Mouse (Mus musculus) embryonic facial prominence, embryonic 15.5 days (tissue): ENCODE measurements around the gene Cfb. TPM values are rescaled to one million over a fixed set of nuclear protein-coding genes. Genes with fewer than 3 reads are reported as not detected.

ENCODE experiments used
- ATAC-seq: fragments of 200-750 bp; cut with Nextera tagmentation; 2 replicates; pipeline ENCODE4 v1.8.0; 2017; ENCODE audit warnings: low read depth, moderate TSS enrichment; ENCODE audit not compliant: insufficient number of reproducible peaks, low FRiP score, low TSS enrichment
- H3K27ac ChIP-seq: fragments of 300-500 bp; sonication (generic); replicated peaks from 2 replicates; pipeline ENCODE4 v1.5.1; 2015; ENCODE audit warnings: mild to moderate bottlenecking, inconsistent platforms
- H3K27me3 ChIP-seq: fragments of 300-500 bp; sonication (generic); 2 replicates; pipeline ENCODE4 v1.6.1; 2015; ENCODE audit warnings: inconsistent platforms
- H3K36me3 ChIP-seq: fragments of 300-500 bp; sonication (generic); 2 replicates; pipeline ENCODE4 v1.6.1; 2015; ENCODE audit warnings: mild to moderate bottlenecking, inconsistent platforms
- H3K4me1 ChIP-seq: fragments of 300-500 bp; sonication (generic); 2 replicates; pipeline ENCODE4 v1.6.1; 2015; ENCODE audit warnings: inconsistent platforms
- H3K4me2 ChIP-seq: fragments of 300-500 bp; sonication (generic); replicated peaks from 2 replicates; pipeline ENCODE4 v1.6.1; 2015; ENCODE audit warnings: mild to moderate bottlenecking, inconsistent platforms
- H3K4me3 ChIP-seq: fragments of 300-500 bp; sonication (generic); replicated peaks from 2 replicates; pipeline ENCODE4 v1.5.1; 2015; ENCODE audit warnings: mild to moderate bottlenecking, inconsistent platforms
- H3K9ac ChIP-seq: fragments of 300-500 bp; sonication (generic); 2 replicates; pipeline ENCODE4 v1.6.1; 2015; ENCODE audit warnings: inconsistent platforms
- H3K9me3 ChIP-seq: fragments of 300-500 bp; sonication (generic); replicated peaks from 2 replicates; pipeline ENCODE4 v1.6.1; 2016; ENCODE audit warnings: inconsistent platforms
- WGBS: fragments of 180-500 bp; shearing (Covaris S2); methylation state at CpG from one replicate; pipeline ENCODE4 v1.1.7; 2015; 5-methylcytosine and 5-hydroxymethylcytosine counted together
- polyA plus RNA-seq: library from polyadenylated mRNA; unstranded; fragments of >200 nt; fragmentation: Nextera tagmentation; extraction: Ambion mirVana; gene quantifications from 2 replicates; pipeline ENCODE4 v1.2.1, GENCODE M21; 2015

The Cfb gene
- polyA plus RNA-seq, 1 experiment from 2014 or later, result 3.2 TPM

DNA sequence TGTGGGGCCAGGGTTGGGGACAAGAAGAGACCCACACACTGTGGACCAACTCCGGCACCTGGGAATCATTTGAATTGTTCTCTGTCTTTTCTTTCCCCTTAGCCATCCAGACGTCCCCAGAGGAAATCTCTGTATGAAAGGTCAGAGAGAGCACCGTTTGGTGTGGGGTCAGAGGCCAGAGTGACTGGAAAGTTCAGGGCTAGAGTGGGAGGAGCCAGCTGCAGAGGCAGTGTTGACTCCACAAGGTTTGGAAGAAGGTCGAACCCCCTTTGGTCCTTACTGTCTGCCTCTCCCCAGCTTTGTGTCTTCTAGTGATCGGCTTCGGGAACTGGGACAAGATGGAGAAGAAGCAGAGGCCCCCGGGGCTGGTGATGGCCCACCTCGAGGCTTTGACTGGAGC lies 8.8 kb downstream of the Cfb start:
- H3K9ac ChIP-seq, result no peak overlapping the region
- H3K4me1 ChIP-seq, result peaks cover 24% of the 10 kb centered on the region
- peaks cover 45% of the 10 kb centered on the region for H3K36me3 ChIP-seq
- WGBS, result 57% methylated on average over 8 of the region's 8 CpGs
- no peaks in the 10 kb centered on the region for H3K9me3 ChIP-seq
- no peak overlapping the region for H3K4me2 ChIP-seq
- no peak for ATAC-seq
- H3K27me3 ChIP-seq, result no peaks in the 10 kb centered on the region
- no peak overlapping the region for H3K27ac ChIP-seq
- H3K4me3 ChIP-seq, result no peak overlapping the region

DNA sequence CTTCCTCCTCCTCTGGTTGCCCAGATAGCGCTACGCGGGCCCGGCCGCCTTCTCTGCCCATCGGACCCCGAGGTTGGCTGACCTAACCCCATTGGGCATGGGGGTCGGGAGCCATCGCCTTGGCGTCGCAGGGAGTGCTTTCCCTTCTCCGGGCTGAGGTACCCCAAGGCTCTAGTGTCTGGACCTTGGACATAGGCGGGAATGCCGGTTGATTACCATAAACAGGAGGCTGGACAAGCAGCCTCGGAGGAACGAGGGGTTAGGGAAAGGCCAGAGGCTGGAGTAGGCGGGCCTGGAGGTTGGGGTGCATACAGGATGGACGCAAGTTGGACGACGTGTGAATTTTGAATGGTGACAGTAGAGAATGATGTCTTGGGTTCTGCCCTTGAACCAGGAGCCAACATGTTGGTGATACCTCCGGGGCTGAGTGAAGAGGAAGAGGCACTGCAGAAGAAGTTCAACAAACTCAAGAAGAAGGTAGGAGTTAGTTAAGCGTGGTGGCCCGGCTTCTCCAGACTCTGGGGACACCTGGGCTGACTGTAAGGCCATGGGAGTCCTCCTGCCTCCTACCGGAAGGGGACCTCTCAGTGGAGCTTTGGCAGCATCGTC lies 11.7 kb downstream of the Cfb start:
- Histone ChIP-seq H3K9me3 (no peaks in the 10 kb centered on the region), H3K4me2 (peak overlapping the region; percentile 94), H3K9ac (peak overlapping the region; percentile 98), H3K36me3 (peaks cover 55% of the 10 kb centered on the region), H3K27me3 (no peaks in the 10 kb centered on the region), H3K27ac (0 out of 2 replicates have a peak overlapping the region, but pooled peaks have one; percentile 51), H3K4me3 (peak overlapping the region; percentile 98), H3K4me1 (peaks cover 24% of the 10 kb centered on the region)
- WGBS, result under 1% methylated on average over 25 of the region's 25 CpGs
- ATAC-seq, result no peak

DNA sequence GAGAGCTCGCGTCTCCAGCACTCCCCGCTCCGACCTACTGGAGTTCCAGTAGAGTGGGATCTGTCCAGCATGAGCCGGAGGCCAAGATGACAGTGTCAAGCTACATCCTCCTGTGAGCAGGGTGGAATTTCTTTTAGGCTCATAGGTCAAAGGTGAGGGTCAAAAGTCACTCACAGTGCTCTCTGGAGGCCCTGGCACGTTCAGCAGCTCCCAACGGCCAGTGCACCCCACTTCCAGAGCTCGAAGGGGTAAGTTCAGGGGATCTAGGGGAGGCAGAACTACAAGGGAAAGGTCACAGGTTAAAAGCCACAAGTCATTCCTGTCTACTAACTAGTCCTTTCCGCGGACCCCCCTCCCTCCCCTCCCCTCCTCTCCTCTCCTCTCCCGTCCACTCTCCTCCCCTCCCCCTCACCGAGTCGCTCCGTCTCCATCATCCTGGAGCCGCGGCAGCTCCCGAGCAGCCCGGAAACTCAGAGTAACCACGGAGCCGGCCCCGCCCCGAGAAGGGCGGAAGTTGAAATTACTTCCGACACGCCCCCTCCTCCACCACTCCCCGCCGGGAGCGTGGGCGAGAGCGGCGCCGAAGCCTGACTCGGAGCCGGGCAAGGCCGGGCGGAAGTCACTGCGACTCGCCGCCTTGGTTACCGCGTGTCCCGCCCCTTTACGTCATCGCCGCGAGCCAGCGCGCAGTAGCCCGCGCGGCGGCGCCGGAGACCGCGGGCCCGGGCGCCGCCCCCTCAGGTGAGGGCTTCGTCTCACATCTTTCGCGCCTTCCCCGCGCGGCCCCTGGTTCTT lies 12.4 kb downstream of the Cfb start, which contains the start of the genes Skiv2l and Nelfe:
Skiv2l (minus strand) TSS at position 489 of the 795 bp plus-strand sequence.
Nelfe (plus strand) TSS at position 670 of the 795 bp plus-strand sequence.
- H3K4me2 ChIP-seq, result peak within 1 kb of the TSS; percentile 94
- peak within 1 kb of the TSS; percentile 98 for H3K4me3 ChIP-seq
- peaks cover 24% of the 10 kb centered on the region for H3K4me1 ChIP-seq
- H3K27ac ChIP-seq, result 0 out of 2 replicates have a peak within 1 kb of the TSS, but pooled peaks have one; percentile 51
- H3K36me3 ChIP-seq, result peaks cover 57% of the 10 kb centered on the region
- peak within 1 kb of the TSS; percentile 98 for H3K9ac ChIP-seq
- H3K27me3 ChIP-seq, result no peaks in the 10 kb centered on the region
- H3K9me3 ChIP-seq, result no peaks in the 10 kb centered on the region
- peak; percentile 97 for ATAC-seq
- under 1% methylated on average over 59 of the region's 65 CpGs for WGBS

DNA sequence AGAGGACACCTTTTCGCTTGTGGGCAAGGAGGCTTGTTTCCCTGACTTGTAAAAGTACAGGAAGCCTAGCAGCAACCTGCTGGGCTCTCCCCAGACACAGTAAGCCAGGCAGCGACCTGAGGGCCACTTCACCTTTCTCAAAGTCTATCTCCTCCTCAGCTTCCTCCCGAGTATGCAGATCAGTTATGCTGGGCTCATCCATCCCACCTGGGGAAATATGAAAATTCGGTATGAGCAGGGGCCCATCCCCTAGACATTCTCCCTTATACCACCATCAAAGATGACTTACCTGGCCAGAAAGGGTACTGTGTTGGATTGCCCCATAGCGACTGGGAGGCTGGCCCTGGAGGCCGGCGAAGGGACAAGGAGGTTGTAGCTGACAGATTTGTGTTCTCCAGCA lies 14.7 kb downstream of the Cfb start:
- H3K9ac ChIP-seq, result no peak overlapping the region
- H3K36me3 ChIP-seq, result peaks cover 60% of the 10 kb centered on the region
- no peaks in the 10 kb centered on the region for H3K27me3 ChIP-seq
- WGBS, result 89% methylated on average over 7 of the region's 7 CpGs
- ATAC-seq, result no peak
- no peak overlapping the region for H3K27ac ChIP-seq
- H3K4me2 ChIP-seq, result no peak overlapping the region
- peaks cover 24% of the 10 kb centered on the region for H3K4me1 ChIP-seq
- no peaks in the 10 kb centered on the region for H3K9me3 ChIP-seq
- H3K4me3 ChIP-seq, result no peak overlapping the region

DNA sequence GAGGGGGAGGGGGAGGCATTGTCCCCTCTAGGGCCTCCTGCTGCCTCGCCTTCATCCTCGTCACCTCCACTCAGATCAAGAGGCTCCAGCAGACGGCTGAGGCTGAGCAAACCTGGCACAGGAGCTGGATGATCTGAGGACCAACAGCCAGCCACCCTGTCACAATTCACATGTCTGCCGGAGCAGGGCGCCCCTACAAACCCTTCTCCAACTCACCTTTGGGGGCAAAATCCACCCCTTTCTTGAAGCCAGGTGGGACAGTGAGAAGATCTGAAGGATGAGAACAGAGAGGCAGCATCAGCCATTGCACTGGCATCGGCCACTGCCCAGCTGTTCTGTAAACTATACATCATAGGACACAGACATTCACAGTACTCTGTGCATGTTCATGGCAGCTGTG lies 15.1 kb downstream of the Cfb start:
- no peak overlapping the region for H3K4me2 ChIP-seq
- no peak overlapping the region for H3K4me3 ChIP-seq
- H3K36me3 ChIP-seq, result peaks cover 60% of the 10 kb centered on the region
- no peak overlapping the region for H3K9ac ChIP-seq
- 83% methylated on average over 6 of the region's 6 CpGs for WGBS
- H3K27me3 ChIP-seq, result no peaks in the 10 kb centered on the region
- no peak for ATAC-seq
- peaks cover 23% of the 10 kb centered on the region for H3K4me1 ChIP-seq
- H3K9me3 ChIP-seq, result no peaks in the 10 kb centered on the region
- H3K27ac ChIP-seq, result no peak overlapping the region

DNA sequence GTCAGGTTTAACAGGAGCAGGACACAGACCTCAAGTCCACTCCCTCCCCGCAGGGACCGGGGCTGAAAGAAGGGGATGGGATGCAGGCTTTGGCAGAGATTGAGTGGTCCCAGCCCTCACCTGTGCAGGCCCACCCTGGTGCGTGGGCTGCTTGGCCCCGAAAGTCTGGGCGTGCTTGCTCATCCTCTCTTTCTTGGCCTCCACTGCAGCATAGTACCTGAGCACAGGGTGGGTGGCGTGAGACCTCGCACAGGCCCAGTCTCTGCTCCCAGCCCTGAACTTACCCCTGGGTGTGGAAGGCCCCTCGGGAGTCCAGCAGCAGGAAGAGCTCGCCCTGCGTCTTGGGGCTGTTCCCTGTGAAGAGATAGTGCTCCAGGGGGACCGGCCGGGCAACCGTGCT lies 17.4 kb downstream of the Cfb start:
- Histone ChIP-seq H3K4me3 (no peak overlapping the region), H3K27me3 (no peaks in the 10 kb centered on the region), H3K36me3 (peaks cover 82% of the 10 kb centered on the region), H3K4me2 (no peak overlapping the region), H3K4me1 (peaks cover 7% of the 10 kb centered on the region), H3K9ac (no peak overlapping the region), H3K9me3 (no peaks in the 10 kb centered on the region), H3K27ac (no peak overlapping the region)
- 93% methylated on average over 13 of the region's 13 CpGs for WGBS
- no peak for ATAC-seq

DNA sequence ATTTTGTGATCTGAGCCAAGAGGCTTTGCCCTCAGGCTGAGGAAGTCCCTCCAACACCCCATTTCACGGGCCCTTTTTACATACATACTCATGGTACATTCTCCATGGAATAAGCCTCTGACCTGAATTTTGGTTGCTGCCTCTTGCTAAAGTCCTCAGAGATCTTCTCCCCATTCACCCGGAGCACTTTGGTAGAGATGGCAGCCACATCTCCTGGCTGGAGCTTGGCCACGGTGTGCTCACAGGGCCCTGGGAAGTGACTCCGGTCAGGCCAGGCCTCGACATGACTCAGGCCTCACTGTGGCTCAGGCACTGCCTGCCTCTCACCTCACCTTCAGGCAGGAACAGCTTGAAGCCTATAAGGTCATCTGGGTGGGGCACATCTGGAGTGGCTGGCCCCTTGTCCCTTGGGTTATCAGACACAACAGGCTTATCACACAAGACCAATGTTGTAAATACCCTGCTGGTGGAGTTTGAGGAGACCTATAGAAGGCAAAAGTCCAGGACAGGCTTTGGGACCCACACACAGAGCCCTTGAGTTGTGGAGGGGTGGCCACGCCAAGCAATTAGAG lies 21.5 kb downstream of the Cfb start:
- Histone ChIP-seq H3K4me2 (no peak overlapping the region), H3K4me1 (peaks cover 20% of the 10 kb centered on the region), H3K27ac (no peak overlapping the region), H3K36me3 (peaks cover 73% of the 10 kb centered on the region), H3K9me3 (no peaks in the 10 kb centered on the region), H3K9ac (no peak overlapping the region), H3K27me3 (no peaks in the 10 kb centered on the region), H3K4me3 (no peak overlapping the region)
- WGBS, result 82% methylated on average over 6 of the region's 6 CpGs
- ATAC-seq, result no peak

DNA sequence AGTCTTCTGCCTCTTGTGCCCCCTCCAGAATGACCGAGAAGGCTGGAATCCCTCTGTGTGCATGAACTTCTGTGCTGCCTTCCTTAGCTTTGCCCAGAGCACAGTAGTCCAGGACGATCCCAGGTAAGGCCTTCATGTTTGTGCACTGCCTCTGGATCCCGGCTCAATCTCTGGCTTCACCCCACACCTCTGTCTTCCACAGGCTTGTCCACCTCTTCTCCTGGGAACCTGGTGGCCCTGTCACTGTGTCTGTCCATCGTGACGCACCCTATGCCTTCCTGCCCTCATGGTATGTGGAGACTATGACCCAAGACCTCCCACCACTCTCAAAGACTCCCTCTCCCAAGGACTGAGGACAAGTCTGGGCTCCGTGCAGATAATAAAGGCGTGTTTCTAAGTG lies 23.5 kb downstream of the Cfb start:
- peaks cover 54% of the 10 kb centered on the region for H3K36me3 ChIP-seq
- H3K4me2 ChIP-seq, result no peak overlapping the region

DNA sequence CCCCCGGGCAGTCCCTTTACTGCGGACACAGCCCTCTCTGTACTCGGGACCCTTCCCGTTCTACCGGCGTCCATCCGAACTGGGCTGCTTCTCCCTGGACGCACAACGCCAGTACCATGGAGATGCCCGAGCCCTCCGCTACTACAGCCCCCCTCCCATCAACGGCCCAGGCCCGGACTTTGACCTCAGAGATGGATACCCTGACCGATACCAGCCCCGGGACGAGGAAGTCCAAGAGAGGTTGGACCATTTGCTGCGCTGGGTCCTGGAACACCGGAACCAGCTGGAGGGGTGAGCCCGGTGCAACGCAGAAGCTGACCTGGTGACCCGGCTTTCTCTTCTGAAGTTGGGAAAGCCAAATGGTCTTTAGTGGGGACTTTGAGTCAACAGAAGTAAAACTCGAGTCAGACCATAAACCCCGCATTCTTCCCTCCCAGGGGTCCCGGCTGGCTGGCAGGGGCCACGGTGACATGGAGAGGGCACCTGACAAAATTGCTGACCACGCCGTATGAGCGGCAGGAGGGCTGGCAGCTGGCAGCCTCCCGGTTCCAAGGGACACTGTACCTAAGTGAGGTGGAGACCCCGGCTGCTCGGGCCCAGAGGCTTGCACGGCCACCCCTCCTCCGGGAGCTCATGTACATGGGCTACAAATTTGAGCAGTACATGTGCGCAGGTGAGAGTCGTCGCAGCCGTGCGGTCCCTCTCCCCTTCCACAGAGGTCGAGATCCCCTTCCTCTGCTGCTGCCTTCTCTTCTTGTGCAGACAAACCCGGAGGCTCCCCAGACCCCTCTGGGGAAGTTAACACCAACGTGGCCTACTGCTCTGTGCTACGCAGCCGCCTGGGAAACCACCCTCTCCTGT lies 24.6 kb downstream of the Cfb start:
- Histone ChIP-seq H3K9me3 (no peaks in the 10 kb centered on the region), H3K4me2 (peak overlapping the region; percentile 99), H3K36me3 (peaks cover 50% of the 10 kb centered on the region), H3K9ac (peak overlapping the region; percentile 73), H3K27ac (peak overlapping the region; percentile 86), H3K4me1 (peaks cover 24% of the 10 kb centered on the region), H3K4me3 (peak overlapping the region; percentile 86), H3K27me3 (no peaks in the 10 kb centered on the region)
- WGBS, result 36% methylated on average over 43 of the region's 43 CpGs
- ATAC-seq, result no peak

More for the DNA sequence above, 23.5 kb downstream of the Cfb start:
- Histone ChIP-seq H3K9me3 (no peaks in the 10 kb centered on the region), H3K27me3 (no peaks in the 10 kb centered on the region), H3K9ac (no peak overlapping the region), H3K4me3 (no peak overlapping the region), H3K27ac (no peak overlapping the region), H3K4me1 (peaks cover 24% of the 10 kb centered on the region)
- no peak for ATAC-seq
- 89% methylated on average over 7 of the region's 7 CpGs for WGBS

DNA sequence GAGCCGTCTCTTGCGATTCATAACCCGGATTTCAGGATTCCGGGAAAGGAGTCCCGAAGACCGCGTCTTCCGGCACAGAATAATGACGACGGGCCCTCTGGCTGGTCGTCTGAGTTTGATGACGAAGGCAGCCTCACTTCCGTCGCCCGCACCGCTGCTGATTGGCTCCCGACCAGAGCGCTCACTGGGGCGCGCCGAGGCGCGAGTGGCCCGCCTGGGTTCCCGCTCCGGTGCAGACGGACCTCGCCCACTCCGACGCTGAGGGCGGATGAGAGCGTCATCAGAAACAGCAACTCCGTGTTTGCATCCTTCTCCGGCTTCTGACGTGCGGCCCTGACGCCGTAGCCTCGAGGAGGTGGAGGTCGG lies 25.5 kb downstream of the Cfb start, which contains the start of the genes Stk19 and Dxo:
Stk19 (minus strand) TSS at position 90 of the 366 bp plus-strand sequence.
Dxo (plus strand) TSS at position 164 of the 366 bp plus-strand sequence.
- Histone ChIP-seq H3K36me3 (peaks cover 48% of the 10 kb centered on the region), H3K4me1 (peaks cover 24% of the 10 kb centered on the region), H3K9ac (peak within 1 kb of the TSS; percentile 73), H3K9me3 (no peaks in the 10 kb centered on the region), H3K4me3 (peak within 1 kb of the TSS; percentile 86), H3K27me3 (no peaks in the 10 kb centered on the region), H3K4me2 (peak within 1 kb of the TSS; percentile 99), H3K27ac (peak within 1 kb of the TSS; percentile 86)
- peak; percentile 90 for ATAC-seq
- under 1% methylated on average over 40 of the region's 40 CpGs for WGBS
